Mouse (Mus musculus): ENCODE data around the gene Npat.

DNA sequence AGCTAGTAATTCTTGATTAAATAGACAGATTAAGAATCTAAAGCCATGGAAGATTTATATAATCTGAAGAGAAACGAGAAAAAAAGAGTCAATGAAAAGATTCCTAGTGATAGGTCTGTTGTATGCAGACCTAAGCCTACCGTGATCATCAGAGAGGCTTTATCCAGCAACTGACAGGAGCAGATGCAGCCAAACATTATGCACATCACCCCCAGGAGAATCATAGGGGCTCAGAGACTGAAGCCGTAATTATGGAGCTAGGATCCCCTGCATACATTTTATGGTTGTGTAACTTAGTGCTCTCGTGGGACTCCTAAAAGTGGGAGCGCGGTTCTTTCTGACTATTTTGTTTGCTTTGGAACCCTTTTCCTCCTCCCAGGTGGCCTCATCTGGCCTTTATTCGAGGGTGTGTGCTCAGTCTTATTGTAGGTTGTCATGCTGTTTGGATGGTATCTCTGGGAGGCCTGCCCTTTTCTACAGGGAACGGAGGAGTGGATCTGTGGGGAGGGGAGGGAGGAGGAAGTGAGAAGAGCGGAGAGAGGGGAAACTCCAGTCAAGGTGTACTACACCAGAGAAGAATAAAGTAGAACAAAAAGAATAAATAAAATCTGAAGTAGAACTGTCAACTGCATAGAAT is 19.4 kb upstream of the Npat start:
- TF ChIP-seq CTCF (IDR thresholded peaks at IDR 0.05; ENCODE audit: borderline replicate concordance, control insufficient read depth, extremely low read depth, insufficient read depth, low read length, poor library complexity) = no peak
- no peak for TF ChIP-seq POLR2A (IDR thresholded peaks at IDR 0.05; ENCODE audit: control insufficient read depth, extremely low read depth, insufficient read depth, low read length, poor library complexity)
